Mouse (Mus musculus): ENCODE results near the gene Foxp1. TPM values are rescaled to one million over a fixed set of nuclear protein-coding genes. Genes with fewer than 3 reads are reported as not detected.
A peak's percentile ranks its signal among the peaks of the same experiment; 100 is the strongest.

Foxp1 gene
- polyA plus RNA-seq, 1 experiment from 2014 or later: 45.3 TPM

DNA sequence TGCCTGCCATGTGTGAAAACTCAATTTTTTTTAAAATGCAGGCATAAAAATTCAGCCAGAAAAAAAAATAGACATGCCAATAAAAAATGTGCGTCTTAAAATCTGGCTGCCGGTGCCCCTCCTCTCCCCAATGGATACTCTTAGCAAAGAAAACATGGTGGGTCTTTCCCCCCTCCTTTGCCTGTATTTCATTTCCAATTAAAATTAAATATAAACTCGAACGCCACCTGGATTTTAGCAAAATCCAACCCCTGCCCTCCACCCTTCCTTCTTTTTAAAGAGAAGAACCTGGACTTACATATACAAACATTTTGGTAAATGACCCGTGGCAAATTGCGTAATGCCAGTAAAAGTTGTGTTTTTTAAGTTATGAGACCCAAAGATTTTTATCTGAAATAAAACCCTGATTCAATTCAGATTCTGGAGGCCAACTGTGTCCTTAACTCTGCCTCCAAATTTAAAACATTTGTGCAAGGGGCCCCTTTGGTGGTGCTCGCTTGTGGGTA lies 376.1 kb downstream of the Foxp1 start:
- Histone ChIP-seq H3K36me3 (ENCODE audit: control insufficient read depth, insufficient read depth) (peaks cover 3% of the 10 kb centered on the region; the same call in 1 of the 2 replicates), H3K4me3 (ENCODE audit: low read depth, low read length) (no peak overlapping the region), H3K4me2 (replicated peaks; ENCODE audit: low read depth) (no peak overlapping the region), H3K9me3 (ENCODE audit: control insufficient read depth) (no peaks in the 10 kb centered on the region), H3K27me3 (replicated peaks; ENCODE audit: control insufficient read depth, insufficient read depth, low read length) (no peaks in the 10 kb centered on the region), H3K27ac (ENCODE audit: low read depth, low read length) (no peak overlapping the region), H3K9ac (ENCODE audit: low read depth, low read length) (no peak overlapping the region), H3K4me1 (replicated peaks; ENCODE audit: control insufficient read depth, insufficient read depth, low read length) (peaks cover 11% of the 10 kb centered on the region; the same call in 1 of the 2 replicates)
- WGBS: 89% methylated on average over 7 of the region's 7 CpGs
- no peak for ATAC-seq
- no peak for TF ChIP-seq CTCF (IDR thresholded peaks at IDR 0.05; ENCODE audit: low read depth)

DNA sequence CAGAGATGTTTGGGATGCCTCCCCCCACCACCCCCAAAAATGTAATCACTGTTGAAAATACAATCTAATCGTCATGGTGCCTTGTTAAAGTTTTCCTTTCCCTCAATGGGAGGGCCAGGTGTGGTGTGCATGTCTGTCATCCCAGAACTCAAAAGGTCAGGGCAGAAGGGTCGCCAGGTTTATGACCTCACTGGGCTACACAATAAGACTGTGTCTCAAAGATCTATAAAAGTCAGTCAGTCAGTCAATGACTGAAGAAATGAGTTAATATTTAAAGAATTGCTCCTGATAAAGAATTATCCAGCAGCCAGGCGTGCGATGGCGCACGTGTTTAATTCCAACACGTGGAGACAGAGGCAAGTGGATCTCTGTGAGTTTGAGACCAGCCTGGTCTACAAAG lies 377.5 kb downstream of the Foxp1 start:
- Histone ChIP-seq H3K4me1 (replicated peaks; ENCODE audit: control insufficient read depth, insufficient read depth, low read length) (peaks cover 11% of the 10 kb centered on the region; the same call in 1 of the 2 replicates), H3K9me3 (ENCODE audit: control insufficient read depth) (no peaks in the 10 kb centered on the region), H3K27ac (ENCODE audit: low read depth, low read length) (no peak overlapping the region), H3K9ac (ENCODE audit: low read depth, low read length) (no peak overlapping the region), H3K4me2 (replicated peaks; ENCODE audit: low read depth) (no peak overlapping the region), H3K36me3 (ENCODE audit: control insufficient read depth, insufficient read depth) (peaks cover 3% of the 10 kb centered on the region; the same call in 1 of the 2 replicates), H3K27me3 (replicated peaks; ENCODE audit: control insufficient read depth, insufficient read depth, low read length) (no peaks in the 10 kb centered on the region), H3K4me3 (ENCODE audit: low read depth, low read length) (no peak overlapping the region)
- TF ChIP-seq CTCF (IDR thresholded peaks at IDR 0.05; ENCODE audit: low read depth): no peak
- ATAC-seq: peak; percentile 68
- WGBS: 51% methylated on average over 7 of the region's 7 CpGs

DNA sequence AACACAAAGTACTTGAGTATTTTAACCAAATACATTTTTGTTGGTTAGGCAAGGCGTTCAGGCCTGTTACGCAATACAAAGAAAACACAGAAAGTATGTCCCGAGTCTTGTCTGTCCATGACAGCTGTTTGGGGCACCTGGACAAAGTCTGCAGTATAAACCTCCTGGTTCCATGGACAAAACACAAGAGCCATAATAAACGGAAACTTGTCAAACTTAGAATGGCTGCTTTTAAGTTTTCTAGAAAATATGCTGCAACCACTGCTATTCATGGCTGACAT lies 378.8 kb downstream of the Foxp1 start:
- Histone ChIP-seq H3K27ac (ENCODE audit: low read depth, low read length) (no peak overlapping the region), H3K27me3 (replicated peaks; ENCODE audit: control insufficient read depth, insufficient read depth, low read length) (no peaks in the 10 kb centered on the region), H3K4me3 (ENCODE audit: low read depth, low read length) (no peak overlapping the region), H3K9ac (ENCODE audit: low read depth, low read length) (no peak overlapping the region), H3K4me2 (replicated peaks; ENCODE audit: low read depth) (0 out of 2 replicates have a peak overlapping the region, but pooled peaks have one; percentile 4), H3K36me3 (ENCODE audit: control insufficient read depth, insufficient read depth) (peaks cover 3% of the 10 kb centered on the region; the same call in 1 of the 2 replicates), H3K4me1 (replicated peaks; ENCODE audit: control insufficient read depth, insufficient read depth, low read length) (peaks cover 11% of the 10 kb centered on the region; the same call in 1 of the 2 replicates), H3K9me3 (ENCODE audit: control insufficient read depth) (no peaks in the 10 kb centered on the region)
- WGBS: 26% methylated on average over 4 of the region's 4 CpGs
- ATAC-seq: no peak
- TF ChIP-seq CTCF (IDR thresholded peaks at IDR 0.05; ENCODE audit: low read depth): no peak

DNA sequence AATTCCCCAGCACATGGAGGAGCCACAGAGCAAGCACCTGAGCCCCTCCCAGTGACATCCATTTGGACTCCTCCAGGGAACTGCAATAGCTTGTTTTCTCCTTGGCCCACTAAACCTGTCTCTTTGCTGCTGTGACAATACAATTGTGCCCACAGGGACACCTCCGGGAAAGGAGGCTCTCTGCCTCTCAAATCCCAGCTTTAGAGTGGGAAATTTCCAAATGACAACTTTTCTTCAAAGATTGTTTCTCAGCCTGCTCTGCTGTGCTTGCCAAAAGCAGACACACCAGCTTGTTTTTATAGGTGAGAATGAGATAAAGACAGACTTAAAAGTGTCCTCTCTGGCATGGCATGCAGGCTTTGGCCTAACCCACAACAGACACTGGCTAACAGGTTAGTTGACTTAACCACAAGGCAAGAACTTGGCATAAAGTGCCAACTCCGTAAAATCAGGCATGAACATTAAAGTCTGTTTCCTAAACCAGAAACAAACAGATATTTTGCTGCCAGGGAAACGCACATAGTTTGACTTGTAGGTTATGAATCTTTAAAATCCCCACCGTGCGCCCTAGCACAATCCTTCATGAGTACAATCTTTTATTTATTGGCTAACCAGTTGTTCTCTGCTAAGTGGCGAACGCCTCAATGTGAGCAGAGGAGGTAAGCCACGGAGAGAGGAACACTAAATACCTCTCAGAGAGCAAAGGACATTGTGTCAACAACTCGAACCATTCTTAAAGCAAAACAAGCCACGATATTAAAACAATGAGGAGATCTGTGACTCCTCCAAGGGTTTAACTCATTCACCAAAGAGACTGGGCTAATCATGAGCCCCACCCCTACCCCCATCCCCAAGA lies 379.4 kb downstream of the Foxp1 start:
- H3K36me3 ChIP-seq (ENCODE audit: control insufficient read depth, insufficient read depth): peaks cover 3% of the 10 kb centered on the region; the same call in 1 of the 2 replicates
- no peak for ATAC-seq
- H3K4me3 ChIP-seq (ENCODE audit: low read depth, low read length): no peak overlapping the region
- no peaks in the 10 kb centered on the region for H3K9me3 ChIP-seq (ENCODE audit: control insufficient read depth)
- H3K27me3 ChIP-seq (replicated peaks; ENCODE audit: control insufficient read depth, insufficient read depth, low read length): no peaks in the 10 kb centered on the region
- 45% methylated on average over 10 of the region's 10 CpGs for WGBS
- H3K9ac ChIP-seq (ENCODE audit: low read depth, low read length): no peak overlapping the region
- H3K27ac ChIP-seq (ENCODE audit: low read depth, low read length): no peak overlapping the region
- H3K4me2 ChIP-seq (replicated peaks; ENCODE audit: low read depth): 0 out of 2 replicates have a peak overlapping the region, but pooled peaks have one; percentile 4
- no peak for TF ChIP-seq CTCF (IDR thresholded peaks at IDR 0.05; ENCODE audit: low read depth)
- H3K4me1 ChIP-seq (replicated peaks; ENCODE audit: control insufficient read depth, insufficient read depth, low read length): peaks cover 11% of the 10 kb centered on the region; the same call in 1 of the 2 replicates

DNA sequence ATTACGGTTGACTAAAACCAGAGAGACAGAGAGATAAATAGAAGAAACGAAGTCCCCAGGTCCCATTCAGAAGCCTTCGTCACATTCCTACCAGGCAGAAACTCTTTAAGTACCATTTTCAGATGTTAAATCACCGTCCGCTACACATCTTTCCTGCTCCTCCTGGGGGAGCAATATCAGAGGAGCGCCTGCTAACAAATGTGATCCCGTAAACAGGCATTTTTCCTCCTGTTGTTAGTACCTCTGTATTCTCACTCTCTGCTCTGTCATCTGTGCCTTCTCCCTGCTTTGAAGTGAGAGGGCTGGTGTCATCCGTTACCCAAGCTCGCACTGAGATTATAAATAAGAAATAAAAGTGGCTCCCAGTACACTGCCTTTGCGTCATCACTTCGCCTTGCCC lies 384.5 kb downstream of the Foxp1 start:
- Histone ChIP-seq H3K9ac (ENCODE audit: low read depth, low read length) (no peak overlapping the region), H3K4me2 (replicated peaks; ENCODE audit: low read depth) (no peak overlapping the region), H3K9me3 (ENCODE audit: control insufficient read depth) (no peaks in the 10 kb centered on the region), H3K27ac (ENCODE audit: low read depth, low read length) (no peak overlapping the region), H3K4me1 (replicated peaks; ENCODE audit: control insufficient read depth, insufficient read depth, low read length) (0 out of 2 replicates have a peak, but pooled peaks cover under 1% of the 10 kb centered on the region), H3K27me3 (replicated peaks; ENCODE audit: control insufficient read depth, insufficient read depth, low read length) (no peaks in the 10 kb centered on the region), H3K36me3 (ENCODE audit: control insufficient read depth, insufficient read depth) (no peaks in the 10 kb centered on the region), H3K4me3 (ENCODE audit: low read depth, low read length) (no peak overlapping the region)
- no peak for ATAC-seq
- WGBS: 76% methylated on average over 11 of the region's 11 CpGs
- TF ChIP-seq CTCF (IDR thresholded peaks at IDR 0.05; ENCODE audit: low read depth): no peak

DNA sequence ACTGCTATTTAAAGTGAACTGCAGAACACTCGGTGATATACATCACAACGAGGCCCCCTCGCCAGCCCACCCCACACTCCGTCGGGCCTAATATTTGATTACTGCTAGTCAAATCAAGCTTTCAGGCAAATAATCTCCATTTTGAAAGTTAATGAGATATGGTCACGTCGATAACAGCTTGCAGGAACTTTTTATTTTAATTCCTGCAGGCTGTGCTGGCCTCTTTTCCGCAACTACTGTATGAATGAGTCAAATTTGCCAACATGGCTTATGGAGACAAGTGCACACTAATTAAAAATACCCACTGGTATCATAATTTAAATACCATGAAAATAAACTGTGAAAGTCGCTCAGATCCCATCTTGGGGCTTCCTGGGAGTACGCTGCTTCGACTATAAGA lies 385.4 kb downstream of the Foxp1 start:
- no peaks in the 10 kb centered on the region for H3K9me3 ChIP-seq (ENCODE audit: control insufficient read depth)
- WGBS: 63% methylated on average over 11 of the region's 11 CpGs
- H3K4me3 ChIP-seq (ENCODE audit: low read depth, low read length): no peak overlapping the region
- no peaks in the 10 kb centered on the region for H3K4me1 ChIP-seq (replicated peaks; ENCODE audit: control insufficient read depth, insufficient read depth, low read length)
- H3K27me3 ChIP-seq (replicated peaks; ENCODE audit: control insufficient read depth, insufficient read depth, low read length): no peaks in the 10 kb centered on the region
- H3K9ac ChIP-seq (ENCODE audit: low read depth, low read length): no peak overlapping the region
- H3K4me2 ChIP-seq (replicated peaks; ENCODE audit: low read depth): no peak overlapping the region
- ATAC-seq: no peak
- no peak overlapping the region for H3K27ac ChIP-seq (ENCODE audit: low read depth, low read length)
- TF ChIP-seq CTCF (IDR thresholded peaks at IDR 0.05; ENCODE audit: low read depth): no peak
- H3K36me3 ChIP-seq (ENCODE audit: control insufficient read depth, insufficient read depth): no peaks in the 10 kb centered on the region

All from intestine, postnatal 0 days (tissue).